Mouse (Mus musculus): Measurements from ENCODE around the gene Tssk4. TPM values are rescaled to one million over a fixed set of nuclear protein-coding genes. Genes with fewer than 3 reads are reported as not detected.

The Tssk4 gene
- polyA plus RNA-seq, 1 experiment from 2014 or later: 0.55 TPM

GRCm38 (mm10) chr14:55618486-55619195 is 31.3 kb upstream of the Tssk4 start:
- no peaks in the 10 kb centered on the region for H3K9me3 ChIP-seq
- H3K4me2 ChIP-seq (replicated peaks): peak overlapping the region; percentile 35
- H3K27ac ChIP-seq: no peak overlapping the region
- H3K4me3 ChIP-seq: peak overlapping the region; percentile 18
- H3K9ac ChIP-seq: no peak overlapping the region
- ATAC-seq (ENCODE audit: insufficient number of reproducible peaks, insufficient read depth, low FRiP score, low TSS enrichment): no peak
- H3K4me1 ChIP-seq: no peaks in the 10 kb centered on the region
- 41% methylated on average over 22 of the region's 22 CpGs for WGBS
- no peaks in the 10 kb centered on the region for H3K27me3 ChIP-seq
- H3K36me3 ChIP-seq: no peaks in the 10 kb centered on the region

DNA sequence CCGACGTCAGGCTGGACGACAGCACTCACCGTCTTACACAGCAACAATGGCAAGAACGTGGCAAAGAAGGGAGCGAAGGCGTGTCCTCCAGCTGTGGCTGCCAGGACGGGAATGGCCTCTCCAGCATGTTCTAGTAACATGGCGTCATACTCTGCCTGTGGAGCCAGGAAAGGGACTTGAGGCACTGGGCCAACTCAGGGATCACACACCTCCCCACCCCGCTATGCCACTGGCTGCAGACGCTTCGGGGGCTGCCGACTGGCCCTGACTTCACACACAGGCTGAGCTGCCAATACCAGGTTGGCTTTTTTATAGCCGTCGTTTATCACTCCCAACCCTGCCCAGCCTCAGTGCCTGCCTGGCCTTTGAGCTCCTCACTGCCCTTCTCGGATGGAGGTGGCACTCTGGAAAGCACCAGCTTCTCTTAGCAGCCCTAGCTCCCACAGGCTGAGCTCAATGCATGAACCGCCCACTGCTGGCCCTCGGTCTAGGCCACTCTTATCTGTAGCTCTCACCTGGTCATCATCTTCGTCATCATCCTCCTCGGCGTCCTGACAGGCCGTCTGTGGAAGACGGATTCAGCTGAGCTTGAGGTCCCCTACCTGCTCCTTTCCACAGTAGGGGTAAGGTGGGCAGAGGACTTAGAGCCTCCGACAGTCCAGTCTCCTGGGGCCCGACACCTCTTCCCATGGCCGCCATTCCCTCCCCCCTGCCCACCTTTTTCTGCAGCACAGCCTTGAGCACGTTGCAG is 21.7 kb upstream of the Tssk4 start:
- H3K4me3 ChIP-seq: no peak overlapping the region
- ATAC-seq (ENCODE audit: insufficient number of reproducible peaks, insufficient read depth, low FRiP score, low TSS enrichment): no peak
- no peaks in the 10 kb centered on the region for H3K9me3 ChIP-seq
- H3K9ac ChIP-seq: no peak overlapping the region
- no peaks in the 10 kb centered on the region for H3K4me1 ChIP-seq
- WGBS: 96% methylated on average over 27 of the region's 27 CpGs
- peaks cover 91% of the 10 kb centered on the region for H3K36me3 ChIP-seq
- no peak overlapping the region for H3K27ac ChIP-seq
- H3K27me3 ChIP-seq: no peaks in the 10 kb centered on the region
- no peak overlapping the region for H3K4me2 ChIP-seq (replicated peaks)

- Histone ChIP-seq H3K27ac (no peak overlapping the region), H3K9me3 (no peaks in the 10 kb centered on the region), H3K27me3 (no peaks in the 10 kb centered on the region), H3K4me3 (no peak overlapping the region), H3K4me1 (peaks cover 1% of the 10 kb centered on the region), H3K36me3 (peaks cover 97% of the 10 kb centered on the region), H3K4me2 (replicated peaks) (no peak overlapping the region), H3K9ac (no peak overlapping the region)
- ATAC-seq (ENCODE audit: insufficient number of reproducible peaks, insufficient read depth, low FRiP score, low TSS enrichment): no peak
- WGBS: 50% methylated on average over 5 of the region's 5 CpGs
Observed at GRCm38 (mm10) chr14:55629312-55629711, 20.7 kb upstream of the Tssk4 start.

GRCm38 (mm10) chr14:55634874-55635522 is 15.0 kb upstream of the Tssk4 start:
- H3K36me3 ChIP-seq: peaks cover 81% of the 10 kb centered on the region
- peak overlapping the region; percentile 41; the same call in 1 of the 2 replicates for H3K27ac ChIP-seq
- H3K27me3 ChIP-seq: no peaks in the 10 kb centered on the region
- ATAC-seq (ENCODE audit: insufficient number of reproducible peaks, insufficient read depth, low FRiP score, low TSS enrichment): peak; percentile 57; the same call in 1 of the 2 replicates
- H3K9ac ChIP-seq: peak overlapping the region; percentile 67
- WGBS: 5% methylated on average over 23 of the region's 23 CpGs
- H3K9me3 ChIP-seq: no peaks in the 10 kb centered on the region
- peaks cover 13% of the 10 kb centered on the region for H3K4me1 ChIP-seq
- H3K4me3 ChIP-seq: peak overlapping the region; percentile 59
- peak overlapping the region; percentile 94 for H3K4me2 ChIP-seq (replicated peaks)

DNA sequence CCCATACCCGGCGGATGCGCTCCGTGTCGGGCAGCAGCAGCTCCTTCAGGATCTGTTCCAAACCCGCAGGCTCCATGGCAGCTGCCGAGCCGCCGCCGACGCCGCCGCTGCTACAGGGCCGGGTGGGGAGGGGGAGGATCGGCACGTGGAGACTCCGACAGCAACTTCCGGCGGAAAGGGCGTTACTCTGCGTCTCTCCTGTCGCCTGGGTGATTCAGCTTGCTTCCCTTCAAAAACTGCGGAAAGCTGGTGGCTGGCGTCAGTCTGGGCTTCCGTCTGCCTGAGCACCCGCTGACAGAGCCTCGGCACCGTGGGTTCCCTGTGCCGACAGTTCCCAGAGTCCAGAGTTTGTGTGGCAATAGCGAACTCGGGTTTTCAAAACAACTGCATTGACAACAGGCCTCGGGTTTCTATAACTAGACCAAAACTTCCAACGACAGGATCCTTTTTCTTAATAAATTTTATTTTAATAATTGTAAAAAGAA is 14.4 kb upstream of the Tssk4 start, which contains the start of gene Ipo4:
Ipo4 (minus strand) TSS at position 435 of the 485 bp plus-strand sequence.
- Histone ChIP-seq H3K9me3 (no peaks in the 10 kb centered on the region), H3K4me2 (replicated peaks) (peak within 1 kb of the TSS; percentile 94), H3K4me1 (peaks cover 13% of the 10 kb centered on the region), H3K27me3 (no peaks in the 10 kb centered on the region), H3K4me3 (peak within 1 kb of the TSS; percentile 59), H3K9ac (peak within 1 kb of the TSS; percentile 67), H3K36me3 (peaks cover 81% of the 10 kb centered on the region), H3K27ac (peak within 1 kb of the TSS; percentile 41; the same call in 1 of the 2 replicates)
- 2% methylated on average over 33 of the region's 33 CpGs for WGBS
- ATAC-seq (ENCODE audit: insufficient number of reproducible peaks, insufficient read depth, low FRiP score, low TSS enrichment): peak; percentile 71

GRCm38 (mm10) chr14:55637795-55638194 is 12.2 kb upstream of the Tssk4 start, which contains the start of gene Gm49378:
Gene Gm49378, minus strand, starts transcription at chr14:55637895.
- H3K36me3 ChIP-seq: peaks cover 69% of the 10 kb centered on the region
- no peak within 1 kb of the TSS for H3K9ac ChIP-seq
- no peak within 1 kb of the TSS for H3K4me2 ChIP-seq (replicated peaks)
- 94% methylated on average over 9 of the region's 9 CpGs for WGBS
- no peak within 1 kb of the TSS for H3K4me3 ChIP-seq
- no peak for ATAC-seq (ENCODE audit: insufficient number of reproducible peaks, insufficient read depth, low FRiP score, low TSS enrichment)
- no peaks in the 10 kb centered on the region for H3K27me3 ChIP-seq
- H3K27ac ChIP-seq: no peak within 1 kb of the TSS
- peaks cover 20% of the 10 kb centered on the region for H3K4me1 ChIP-seq
- H3K9me3 ChIP-seq: no peaks in the 10 kb centered on the region

DNA sequence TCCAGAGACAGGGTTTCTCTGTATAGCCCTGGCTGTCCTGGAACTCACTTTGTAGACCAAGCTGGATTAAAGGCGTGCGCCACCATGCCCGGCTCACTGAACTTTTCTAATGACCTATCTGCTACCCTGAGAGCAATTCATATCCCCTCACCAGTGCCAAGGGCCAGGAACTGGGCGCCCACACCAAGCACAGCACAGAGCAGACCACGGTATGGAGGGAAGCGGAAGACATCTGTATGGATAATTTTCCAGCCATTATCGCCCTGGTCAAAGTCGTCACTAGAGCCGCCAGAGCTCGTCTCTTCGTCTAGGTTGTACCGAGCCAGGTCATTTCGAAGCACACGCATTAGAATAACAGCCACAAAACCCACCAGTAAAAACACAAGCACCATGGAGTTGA is 9.2 kb upstream of the Tssk4 start:
- peaks cover 23% of the 10 kb centered on the region for H3K4me1 ChIP-seq
- WGBS: 94% methylated on average over 14 of the region's 14 CpGs
- no peak overlapping the region for H3K27ac ChIP-seq
- no peaks in the 10 kb centered on the region for H3K9me3 ChIP-seq
- H3K9ac ChIP-seq: no peak overlapping the region
- H3K36me3 ChIP-seq: peaks cover 53% of the 10 kb centered on the region
- no peaks in the 10 kb centered on the region for H3K27me3 ChIP-seq
- no peak overlapping the region for H3K4me3 ChIP-seq
- no peak overlapping the region for H3K4me2 ChIP-seq (replicated peaks)
- no peak for ATAC-seq (ENCODE audit: insufficient number of reproducible peaks, insufficient read depth, low FRiP score, low TSS enrichment)

DNA sequence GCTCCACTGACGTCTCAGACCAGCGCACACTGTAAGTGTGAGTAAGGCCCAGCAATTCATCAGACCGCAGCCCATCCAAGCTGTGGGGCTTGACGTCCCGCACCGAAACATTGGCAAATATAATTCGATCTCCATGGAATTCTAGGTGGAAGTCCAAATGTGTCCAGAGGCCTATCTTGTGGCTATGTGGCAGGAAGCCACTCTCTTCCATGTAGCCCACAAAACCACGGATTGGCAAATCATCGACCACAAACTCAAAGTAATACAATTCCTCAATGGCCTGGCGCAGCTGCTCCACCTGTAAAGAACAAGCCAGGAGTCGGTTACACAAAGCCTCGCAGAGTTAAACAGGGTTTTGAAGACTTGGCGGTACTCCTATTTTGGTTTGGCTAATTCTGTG is 8.7 kb upstream of the Tssk4 start:
- no peak overlapping the region for H3K9ac ChIP-seq
- H3K4me2 ChIP-seq (replicated peaks): no peak overlapping the region
- no peak overlapping the region for H3K4me3 ChIP-seq
- H3K27ac ChIP-seq: no peak overlapping the region
- H3K4me1 ChIP-seq: peaks cover 20% of the 10 kb centered on the region
- no peak for ATAC-seq (ENCODE audit: insufficient number of reproducible peaks, insufficient read depth, low FRiP score, low TSS enrichment)
- WGBS: 94% methylated on average over 13 of the region's 13 CpGs
- H3K9me3 ChIP-seq: no peaks in the 10 kb centered on the region
- H3K27me3 ChIP-seq: no peaks in the 10 kb centered on the region
- H3K36me3 ChIP-seq: peaks cover 53% of the 10 kb centered on the region

DNA sequence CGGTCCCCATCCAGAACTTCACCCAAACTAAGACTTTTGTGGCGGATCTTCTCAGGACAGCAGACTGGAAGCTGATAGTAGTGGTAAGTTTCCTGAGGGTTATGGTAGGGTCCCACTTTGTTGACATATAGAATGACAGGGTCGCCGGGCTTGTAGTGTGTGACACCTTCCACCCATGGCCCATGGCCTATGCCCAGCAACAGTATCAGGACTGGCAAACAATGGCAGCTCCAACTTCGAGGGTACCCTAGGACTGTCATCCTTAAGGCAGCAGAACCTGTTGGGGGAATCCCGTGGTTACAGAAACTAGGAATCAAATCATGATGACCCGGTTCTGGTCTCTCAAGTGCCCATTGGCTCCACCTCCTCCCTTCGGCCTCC is 7.3 kb upstream of the Tssk4 start:
- peak overlapping the region; percentile 88 for H3K27ac ChIP-seq
- H3K9me3 ChIP-seq: no peaks in the 10 kb centered on the region
- peak overlapping the region; percentile 95 for H3K4me3 ChIP-seq
- peak overlapping the region; percentile 92 for H3K4me2 ChIP-seq (replicated peaks)
- H3K4me1 ChIP-seq: peaks cover 19% of the 10 kb centered on the region
- no peaks in the 10 kb centered on the region for H3K27me3 ChIP-seq
- no peak for ATAC-seq (ENCODE audit: insufficient number of reproducible peaks, insufficient read depth, low FRiP score, low TSS enrichment)
- H3K36me3 ChIP-seq: peaks cover 49% of the 10 kb centered on the region
- WGBS: 20% methylated on average over 8 of the region's 8 CpGs
- peak overlapping the region; percentile 96 for H3K9ac ChIP-seq

- Histone ChIP-seq H3K4me2 (replicated peaks) (peak within 1 kb of the TSS; percentile 92), H3K36me3 (peaks cover 43% of the 10 kb centered on the region), H3K27ac (peak within 1 kb of the TSS; percentile 88), H3K4me1 (peaks cover 19% of the 10 kb centered on the region), H3K9ac (peak within 1 kb of the TSS; percentile 96), H3K9me3 (no peaks in the 10 kb centered on the region), H3K27me3 (no peaks in the 10 kb centered on the region), H3K4me3 (peak within 1 kb of the TSS; percentile 95)
- peak; percentile 82 for ATAC-seq (ENCODE audit: insufficient number of reproducible peaks, insufficient read depth, low FRiP score, low TSS enrichment)
- WGBS: under 1% methylated on average over 89 of the region's 89 CpGs
Observed at GRCm38 (mm10) chr14:55643060-55643907, 6.7 kb upstream of the Tssk4 start, which contains the start of gene Tm9sf1. Gene Tm9sf1, minus strand, starts transcription at chr14:55643806.

All from embryonic facial prominence, embryonic 12.5 days (tissue).